Mouse (Mus musculus): ENCODE data around the gene Tecta. TPM values are rescaled to one million over a fixed set of nuclear protein-coding genes. Genes with fewer than 3 reads are reported as not detected.

Tecta gene
- 0.04 and 0.15 TPM in 2 replicates for polyA plus RNA-seq (2014; fragmentation: Nextera tagmentation; extraction: Ambion mirVana)

DNA sequence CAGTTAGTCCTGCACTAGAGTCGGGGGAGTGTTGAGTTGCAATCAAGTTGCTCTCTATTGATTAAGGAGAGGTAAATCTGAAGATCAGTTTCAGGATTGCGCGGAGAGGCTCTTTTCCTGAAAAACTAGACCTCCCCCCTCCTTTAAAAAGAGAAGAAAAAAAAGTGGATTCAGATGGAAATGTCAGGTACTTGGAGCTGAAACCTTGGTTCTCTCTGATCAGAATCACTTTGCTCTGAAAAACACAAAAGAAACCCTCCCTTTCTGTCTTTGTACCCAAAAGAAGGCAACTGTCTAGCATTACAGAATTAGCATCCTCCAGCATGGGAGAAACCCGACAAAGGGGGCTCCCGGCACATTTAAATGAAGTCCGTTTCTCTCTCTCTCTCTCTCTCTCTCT lies at the start of gene Tecta:
Gene Tecta, minus strand, starts transcription at position 101 of the 400 bp plus-strand sequence.
- 86% methylated on average over 6 of the region's 6 CpGs for WGBS
- H3K4me1 ChIP-seq (ENCODE audit: control insufficient read depth, insufficient read depth, low read length) = no peaks in the 10 kb centered on the region
- ATAC-seq (ENCODE audit: insufficient number of reproducible peaks, low FRiP score, low TSS enrichment, low read depth) (no peak), DNase-seq (ENCODE audit: low spot score) (no peak)
- H3K27me3 ChIP-seq (ENCODE audit: control insufficient read depth, insufficient read depth, low read length) = no peaks in the 10 kb centered on the region
- no peak within 1 kb of the TSS for H3K27ac ChIP-seq (replicated peaks; ENCODE audit: low read depth, low read length)
- no peak within 1 kb of the TSS for H3K4me3 ChIP-seq (ENCODE audit: low read depth, low read length)
- no peaks in the 10 kb centered on the region for H3K9me3 ChIP-seq (ENCODE audit: control insufficient read depth, low read length)
- no peak within 1 kb of the TSS for H3K9ac ChIP-seq (ENCODE audit: low read length)
- no peaks in the 10 kb centered on the region for H3K36me3 ChIP-seq (ENCODE audit: control insufficient read depth, insufficient read depth, low read length)
- H3K4me2 ChIP-seq (ENCODE audit: low read depth, severe bottlenecking) = no peak within 1 kb of the TSS

DNA sequence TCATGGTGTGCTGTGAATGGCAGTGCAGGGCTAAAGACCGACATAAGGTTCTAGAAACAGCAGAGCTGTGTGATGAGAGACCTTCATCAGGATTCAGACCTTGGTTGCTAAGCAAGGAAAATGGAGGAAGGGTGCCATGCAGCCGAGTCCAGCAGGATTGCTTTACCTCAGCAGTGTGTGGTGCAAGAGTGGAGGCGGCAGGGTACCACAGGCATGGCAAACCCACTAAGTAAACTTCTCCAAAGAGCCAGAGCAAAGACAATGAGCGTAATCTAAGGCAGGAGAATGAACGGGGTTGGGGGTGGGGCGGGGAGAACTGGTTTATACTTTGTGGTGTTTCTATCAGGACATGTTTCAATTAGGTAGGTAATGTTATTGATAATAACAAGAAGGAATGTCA lies 49.3 kb upstream of the Tecta start:
- H3K4me3 ChIP-seq (ENCODE audit: low read depth, low read length) = no peak overlapping the region
- H3K4me1 ChIP-seq (ENCODE audit: control insufficient read depth, insufficient read depth, low read length) = no peaks in the 10 kb centered on the region
- H3K9me3 ChIP-seq (ENCODE audit: control insufficient read depth, low read length) = no peaks in the 10 kb centered on the region
- WGBS = 95% methylated on average over 6 of the region's 6 CpGs
- no peaks in the 10 kb centered on the region for H3K27me3 ChIP-seq (ENCODE audit: control insufficient read depth, insufficient read depth, low read length)
- no peak overlapping the region for H3K27ac ChIP-seq (replicated peaks; ENCODE audit: low read depth, low read length)
- no peak for DNase-seq (ENCODE audit: low spot score)
- peaks cover 9% of the 10 kb centered on the region; the same call in 1 of the 2 replicates for H3K36me3 ChIP-seq (ENCODE audit: control insufficient read depth, insufficient read depth, low read length)
- ATAC-seq (ENCODE audit: insufficient number of reproducible peaks, low FRiP score, low TSS enrichment, low read depth) = no peak
- H3K4me2 ChIP-seq (ENCODE audit: low read depth, severe bottlenecking) = no peak overlapping the region
- no peak overlapping the region for H3K9ac ChIP-seq (ENCODE audit: low read length)

DNA sequence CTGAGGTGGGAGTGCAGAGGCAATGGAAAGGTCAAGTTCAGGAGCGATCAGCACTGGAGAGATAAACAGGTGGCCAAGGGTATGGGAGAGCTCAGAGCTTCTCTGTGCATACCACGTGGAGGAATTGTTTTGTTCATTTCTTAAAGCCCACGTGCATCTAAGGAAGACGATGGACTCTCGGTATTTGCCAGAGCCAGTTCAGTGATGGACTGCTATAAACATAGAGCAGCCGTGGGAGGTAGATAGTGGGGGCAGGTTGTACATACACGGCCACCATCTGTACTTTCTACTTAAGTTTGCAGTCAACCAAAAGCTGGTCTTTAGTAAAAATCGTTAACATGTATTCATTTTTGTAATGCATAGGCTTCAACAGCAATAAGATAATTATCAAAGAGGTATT lies 42.4 kb upstream of the Tecta start:
- no peak overlapping the region for H3K4me2 ChIP-seq (ENCODE audit: low read depth, severe bottlenecking)
- H3K9ac ChIP-seq (ENCODE audit: low read length) = no peak overlapping the region
- DNase-seq (ENCODE audit: low spot score) (no peak), ATAC-seq (ENCODE audit: insufficient number of reproducible peaks, low FRiP score, low TSS enrichment, low read depth) (no peak)
- H3K27ac ChIP-seq (replicated peaks; ENCODE audit: low read depth, low read length) = no peak overlapping the region
- peaks cover 17% of the 10 kb centered on the region; the same call in 1 of the 2 replicates for H3K36me3 ChIP-seq (ENCODE audit: control insufficient read depth, insufficient read depth, low read length)
- H3K9me3 ChIP-seq (ENCODE audit: control insufficient read depth, low read length) = no peaks in the 10 kb centered on the region
- 95% methylated on average over 8 of the region's 8 CpGs for WGBS
- no peaks in the 10 kb centered on the region for H3K4me1 ChIP-seq (ENCODE audit: control insufficient read depth, insufficient read depth, low read length)
- no peaks in the 10 kb centered on the region for H3K27me3 ChIP-seq (ENCODE audit: control insufficient read depth, insufficient read depth, low read length)
- no peak overlapping the region for H3K4me3 ChIP-seq (ENCODE audit: low read depth, low read length)

DNA sequence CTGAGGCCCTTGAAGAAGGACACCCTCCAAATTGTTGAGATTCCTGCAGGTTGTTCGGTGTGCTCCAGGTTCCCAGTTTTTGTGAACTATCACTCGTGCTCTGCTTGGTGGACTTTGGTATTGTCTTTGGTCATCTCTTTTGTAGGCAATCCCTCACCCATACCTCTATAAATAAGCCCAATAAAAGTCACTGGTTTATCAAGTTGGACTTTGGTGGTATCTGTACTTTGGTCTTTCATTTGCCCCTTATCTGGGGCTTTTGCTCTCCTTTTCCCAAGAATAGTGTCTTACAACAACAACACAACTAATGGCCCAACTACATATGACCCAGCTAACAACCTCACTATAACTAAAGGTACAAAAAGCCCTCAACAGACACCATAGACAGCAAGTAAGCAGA lies 41.5 kb upstream of the Tecta start:
- DNase-seq (ENCODE audit: low spot score) = no peak
- Histone ChIP-seq H3K4me2 (ENCODE audit: low read depth, severe bottlenecking) (no peak overlapping the region), H3K9ac (ENCODE audit: low read length) (no peak overlapping the region), H3K4me3 (ENCODE audit: low read depth, low read length) (no peak overlapping the region), H3K4me1 (ENCODE audit: control insufficient read depth, insufficient read depth, low read length) (no peaks in the 10 kb centered on the region), H3K27me3 (ENCODE audit: control insufficient read depth, insufficient read depth, low read length) (no peaks in the 10 kb centered on the region), H3K9me3 (ENCODE audit: control insufficient read depth, low read length) (no peaks in the 10 kb centered on the region), H3K36me3 (ENCODE audit: control insufficient read depth, insufficient read depth, low read length) (peaks cover 17% of the 10 kb centered on the region; the same call in 1 of the 2 replicates), H3K27ac (replicated peaks; ENCODE audit: low read depth, low read length) (no peak overlapping the region)
- ATAC-seq (ENCODE audit: insufficient number of reproducible peaks, low FRiP score, low TSS enrichment, low read depth) = no peak
- WGBS = 97% methylated on average over 2 of the region's 2 CpGs

DNA sequence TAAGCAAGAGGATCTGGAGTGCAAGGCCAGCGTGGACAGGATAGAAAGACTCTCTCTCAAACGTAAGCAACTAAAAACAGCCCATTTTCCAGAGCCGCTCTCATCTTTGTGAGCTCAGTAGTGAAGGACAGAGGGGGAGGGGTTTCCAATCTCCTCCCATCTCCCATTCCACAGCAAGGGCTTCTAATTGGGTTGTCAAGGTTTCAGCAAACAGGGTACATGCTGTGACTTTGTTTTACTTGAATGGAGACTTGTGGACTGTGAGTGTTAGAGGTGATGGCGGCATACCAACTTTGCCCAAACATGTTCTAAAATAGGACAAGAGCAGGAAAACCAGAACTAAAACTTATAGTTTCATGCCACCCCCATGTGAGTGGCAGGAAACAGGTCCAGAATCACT lies 39.7 kb upstream of the Tecta start:
- no peak for DNase-seq (ENCODE audit: low spot score)
- H3K36me3 ChIP-seq (ENCODE audit: control insufficient read depth, insufficient read depth, low read length) = peaks cover 17% of the 10 kb centered on the region; the same call in 1 of the 2 replicates

DNA sequence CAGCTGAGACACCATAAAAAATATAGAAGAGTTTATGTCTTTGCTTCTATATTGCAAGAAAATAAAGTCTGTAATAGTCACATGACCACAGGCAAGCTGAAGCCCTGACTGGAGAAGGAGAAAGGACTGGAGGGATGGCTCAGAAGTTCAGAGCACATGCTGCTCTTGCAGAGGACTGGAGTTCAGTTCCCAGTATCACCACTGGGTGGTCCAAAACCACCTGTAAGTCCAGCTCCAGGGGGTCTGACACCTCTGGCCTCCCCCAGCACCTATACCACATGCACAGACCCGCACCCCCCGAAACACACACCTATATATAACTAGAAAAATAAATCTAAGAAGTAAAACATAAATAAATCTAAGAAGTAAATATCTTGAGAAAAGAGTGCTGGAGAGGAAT lies 32.4 kb upstream of the Tecta start:
- no peak for ATAC-seq (ENCODE audit: insufficient number of reproducible peaks, low FRiP score, low TSS enrichment, low read depth)

More for the DNA sequence above, 39.7 kb upstream of the Tecta start:
- ATAC-seq (ENCODE audit: insufficient number of reproducible peaks, low FRiP score, low TSS enrichment, low read depth) = no peak
- no peaks in the 10 kb centered on the region for H3K27me3 ChIP-seq (ENCODE audit: control insufficient read depth, insufficient read depth, low read length)
- H3K9me3 ChIP-seq (ENCODE audit: control insufficient read depth, low read length) = no peaks in the 10 kb centered on the region
- no peak overlapping the region for H3K4me2 ChIP-seq (ENCODE audit: low read depth, severe bottlenecking)
- H3K4me1 ChIP-seq (ENCODE audit: control insufficient read depth, insufficient read depth, low read length) = no peaks in the 10 kb centered on the region
- no peak overlapping the region for H3K9ac ChIP-seq (ENCODE audit: low read length)
- no peak overlapping the region for H3K4me3 ChIP-seq (ENCODE audit: low read depth, low read length)
- no peak overlapping the region for H3K27ac ChIP-seq (replicated peaks; ENCODE audit: low read depth, low read length)
- whole genome bisulfite sequencing = 66% methylated on average over 4 of the region's 4 CpGs

DNA sequence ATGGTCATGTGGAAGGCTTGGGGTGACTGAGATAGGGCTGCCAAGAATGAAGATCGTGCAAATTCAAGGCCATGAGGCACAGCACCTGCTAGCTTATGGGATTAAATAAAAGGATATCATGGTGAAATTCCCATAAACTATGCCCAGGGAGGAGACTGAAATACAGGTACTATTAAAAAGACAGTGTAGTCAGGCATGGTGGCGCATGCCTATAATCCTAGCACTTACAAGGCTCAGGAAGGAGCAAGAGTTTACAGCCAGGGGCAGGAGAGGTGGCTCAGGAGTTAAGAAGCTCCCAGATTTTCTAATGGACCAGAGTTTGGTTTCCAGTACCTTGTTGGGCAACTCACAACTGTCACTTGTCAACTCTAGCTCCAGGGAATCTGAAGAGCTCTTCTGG lies 31.9 kb upstream of the Tecta start:
- Histone ChIP-seq H3K27me3 (ENCODE audit: control insufficient read depth, insufficient read depth, low read length) (no peaks in the 10 kb centered on the region), H3K4me1 (ENCODE audit: control insufficient read depth, insufficient read depth, low read length) (0 out of 2 replicates have a peak, but pooled peaks cover 2% of the 10 kb centered on the region), H3K4me3 (ENCODE audit: low read depth, low read length) (no peak overlapping the region), H3K9ac (ENCODE audit: low read length) (no peak overlapping the region), H3K27ac (replicated peaks; ENCODE audit: low read depth, low read length) (no peak overlapping the region), H3K36me3 (ENCODE audit: control insufficient read depth, insufficient read depth, low read length) (0 out of 2 replicates have a peak, but pooled peaks cover 2% of the 10 kb centered on the region), H3K9me3 (ENCODE audit: control insufficient read depth, low read length) (no peaks in the 10 kb centered on the region), H3K4me2 (ENCODE audit: low read depth, severe bottlenecking) (no peak overlapping the region)
- ATAC-seq (ENCODE audit: insufficient number of reproducible peaks, low FRiP score, low TSS enrichment, low read depth) (no peak), DNase-seq (ENCODE audit: low spot score) (no peak)
- 97% methylated on average over 2 of the region's 2 CpGs for WGBS

More for the DNA sequence above, 32.4 kb upstream of the Tecta start:
- H3K4me1 ChIP-seq (ENCODE audit: control insufficient read depth, insufficient read depth, low read length) = 0 out of 2 replicates have a peak, but pooled peaks cover 2% of the 10 kb centered on the region
- H3K36me3 ChIP-seq (ENCODE audit: control insufficient read depth, insufficient read depth, low read length) = 0 out of 2 replicates have a peak, but pooled peaks cover 2% of the 10 kb centered on the region
- 91% methylated on average over 2 of the region's 2 CpGs for WGBS
- no peak overlapping the region for H3K4me3 ChIP-seq (ENCODE audit: low read depth, low read length)
- no peak overlapping the region for H3K4me2 ChIP-seq (ENCODE audit: low read depth, severe bottlenecking)
- no peak overlapping the region for H3K27ac ChIP-seq (replicated peaks; ENCODE audit: low read depth, low read length)
- no peak overlapping the region for H3K9ac ChIP-seq (ENCODE audit: low read length)
- H3K9me3 ChIP-seq (ENCODE audit: control insufficient read depth, low read length) = no peaks in the 10 kb centered on the region
- no peaks in the 10 kb centered on the region for H3K27me3 ChIP-seq (ENCODE audit: control insufficient read depth, insufficient read depth, low read length)
- no peak for DNase-seq (ENCODE audit: low spot score)

DNA sequence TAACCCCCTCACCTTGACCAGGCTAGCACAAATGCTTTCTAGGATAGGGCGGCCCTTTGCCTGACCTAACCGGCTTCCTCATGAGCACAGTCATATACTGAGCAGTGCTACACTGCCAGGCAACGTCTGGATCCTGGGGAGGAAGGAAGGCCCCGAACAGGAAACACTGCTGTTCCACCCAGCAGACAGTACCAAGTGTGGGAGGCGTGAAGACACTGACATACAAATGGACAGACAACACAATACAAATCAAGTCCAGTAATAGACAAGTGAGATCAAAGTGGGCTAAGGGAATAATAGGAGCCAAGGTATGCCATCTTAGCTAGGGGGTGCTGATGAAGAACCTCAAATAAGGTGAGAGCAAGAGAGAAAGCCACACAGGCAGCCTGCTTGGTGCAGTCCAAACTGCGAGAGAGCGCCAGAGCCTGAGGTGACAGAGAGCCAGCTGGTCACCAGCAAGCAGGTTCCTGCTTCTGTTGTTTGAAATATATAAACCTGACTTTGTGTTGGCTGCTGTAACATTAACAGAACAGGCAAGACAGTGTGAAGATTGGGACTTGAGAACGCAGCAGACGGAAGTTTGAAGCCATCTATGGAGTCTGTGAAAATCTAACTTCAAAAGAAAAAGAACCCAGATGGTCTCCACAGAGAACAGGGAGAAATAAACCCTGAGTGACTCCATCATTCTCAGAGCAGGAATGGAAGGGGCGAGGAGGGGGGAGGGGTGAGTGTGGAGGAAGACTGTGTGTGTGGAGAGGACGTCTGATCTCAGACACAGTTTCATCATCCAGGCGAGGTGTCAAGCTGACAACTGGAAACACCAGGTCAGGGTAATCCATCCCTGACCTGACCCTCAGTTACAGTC lies 28.6 kb upstream of the Tecta start:
- H3K4me2 ChIP-seq (ENCODE audit: low read depth, severe bottlenecking) = no peak overlapping the region
- WGBS = 63% methylated on average over 12 of the region's 12 CpGs
- H3K4me1 ChIP-seq (ENCODE audit: control insufficient read depth, insufficient read depth, low read length) = 0 out of 2 replicates have a peak, but pooled peaks cover 2% of the 10 kb centered on the region
- no peak overlapping the region for H3K27ac ChIP-seq (replicated peaks; ENCODE audit: low read depth, low read length)
- DNase-seq (ENCODE audit: low spot score) (no peak), ATAC-seq (ENCODE audit: insufficient number of reproducible peaks, low FRiP score, low TSS enrichment, low read depth) (no peak)
- H3K27me3 ChIP-seq (ENCODE audit: control insufficient read depth, insufficient read depth, low read length) = no peaks in the 10 kb centered on the region
- no peaks in the 10 kb centered on the region for H3K9me3 ChIP-seq (ENCODE audit: control insufficient read depth, low read length)
- H3K36me3 ChIP-seq (ENCODE audit: control insufficient read depth, insufficient read depth, low read length) = peaks cover 2% of the 10 kb centered on the region; the same call in 1 of the 2 replicates
- H3K4me3 ChIP-seq (ENCODE audit: low read depth, low read length) = no peak overlapping the region
- no peak overlapping the region for H3K9ac ChIP-seq (ENCODE audit: low read length)

All from limb, embryonic 11.5 days (tissue).